Mouse (Mus musculus): ENCODE data around the gene Mettl21a. TPM values are rescaled to one million over a fixed set of nuclear protein-coding genes. Genes with fewer than 3 reads are reported as not detected.

Mettl21a gene
- total and polyA plus RNA-seq, 3 experiments, result 7.4 to 8.5 TPM; not detected in 1

DNA sequence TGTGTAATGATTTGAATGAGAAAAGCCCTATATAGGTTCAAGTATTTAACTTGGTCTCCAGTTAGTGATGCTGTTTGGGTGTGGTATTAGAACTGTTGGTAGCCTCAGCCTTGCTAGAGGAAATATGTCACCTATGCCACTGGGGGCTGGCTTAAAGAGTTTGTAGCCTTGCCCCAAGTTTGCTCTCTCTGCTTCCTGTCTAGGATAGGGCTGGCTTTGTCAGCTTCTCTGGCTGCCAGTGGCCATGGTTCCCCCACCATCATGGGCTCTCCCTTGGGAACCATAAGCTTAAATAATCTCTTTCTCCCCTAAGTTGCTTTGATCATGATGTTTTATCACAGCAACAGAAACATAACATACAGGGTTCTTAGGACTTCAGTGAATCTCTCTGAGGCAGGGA is 8.2 kb upstream of the Mettl21a start:
- Histone ChIP-seq H3K79me2 (ENCODE audit: control insufficient read depth, insufficient read depth, low read length, poor library complexity) (no peaks in the 10 kb centered on the region), H3K4me1 (ENCODE audit: control insufficient read depth in 1 of 2, insufficient read depth in 2 of 2, low read length in 2 of 2) (no peaks in the 10 kb centered on the region), H3K9ac (ENCODE audit: control insufficient read depth, low read depth, low read length, poor library complexity, severe bottlenecking) (no peak overlapping the region), H3K4me3 (ENCODE audit: control insufficient read depth in 1 of 2, insufficient read depth in 1 of 2, low read depth in 2 of 2, low read length in 2 of 2) (no peak overlapping the region), H3K9me3 (replicated peaks; ENCODE audit: insufficient read depth, low read length) (no peaks in the 10 kb centered on the region), H3K27me3 (ENCODE audit: control insufficient read depth in 1 of 2, insufficient read depth in 2 of 2, low read length in 2 of 2) (no peaks in the 10 kb centered on the region; a peak in 1 of 4 replicates), H3K27ac (ENCODE audit: control insufficient read depth, low read depth, low read length) (no peak overlapping the region), H3K36me3 (ENCODE audit: control insufficient read depth in 1 of 2, insufficient read depth in 2 of 2, low read length in 2 of 2) (no peaks in the 10 kb centered on the region)
- TF ChIP-seq E2F4 (IDR thresholded peaks at IDR 0.05; ENCODE audit: borderline replicate concordance, low read depth, low read length) (no peak), MAX (IDR thresholded peaks at IDR 0.05; ENCODE audit: low read length) (no peak), RCOR1 (IDR thresholded peaks at IDR 0.05; ENCODE audit: low read depth, low read length) (no peak), ETS1 (IDR thresholded peaks at IDR 0.05; ENCODE audit: low read depth, low read length) (no peak), KAT2A (conservative IDR thresholded peaks at IDR 0.05; ENCODE audit: low read depth, low read length) (no peak), MEF2A (IDR thresholded peaks at IDR 0.05; ENCODE audit: extremely low read depth, insufficient replicate concordance, low read depth, low read length, poor library complexity, severe bottlenecking) (no peak), CTCF (IDR thresholded peaks at IDR 0.05 in 2 of 3, conservative IDR thresholded peaks at IDR 0.05 in 1 of 3; ENCODE audit: control insufficient read depth in 1 of 3, insufficient read depth in 1 of 3, low read depth in 2 of 3, low read length in 3 of 3, poor library complexity in 1 of 3, severe bottlenecking in 1 of 3) (no peak), HCFC1 (IDR thresholded peaks at IDR 0.05; ENCODE audit: low read depth, low read length) (no peak), ZMIZ1 (IDR thresholded peaks at IDR 0.05; ENCODE audit: low read depth, low read length) (no peak)
- DNase-seq (ENCODE audit: low read depth, low spot score), result no peak

DNA sequence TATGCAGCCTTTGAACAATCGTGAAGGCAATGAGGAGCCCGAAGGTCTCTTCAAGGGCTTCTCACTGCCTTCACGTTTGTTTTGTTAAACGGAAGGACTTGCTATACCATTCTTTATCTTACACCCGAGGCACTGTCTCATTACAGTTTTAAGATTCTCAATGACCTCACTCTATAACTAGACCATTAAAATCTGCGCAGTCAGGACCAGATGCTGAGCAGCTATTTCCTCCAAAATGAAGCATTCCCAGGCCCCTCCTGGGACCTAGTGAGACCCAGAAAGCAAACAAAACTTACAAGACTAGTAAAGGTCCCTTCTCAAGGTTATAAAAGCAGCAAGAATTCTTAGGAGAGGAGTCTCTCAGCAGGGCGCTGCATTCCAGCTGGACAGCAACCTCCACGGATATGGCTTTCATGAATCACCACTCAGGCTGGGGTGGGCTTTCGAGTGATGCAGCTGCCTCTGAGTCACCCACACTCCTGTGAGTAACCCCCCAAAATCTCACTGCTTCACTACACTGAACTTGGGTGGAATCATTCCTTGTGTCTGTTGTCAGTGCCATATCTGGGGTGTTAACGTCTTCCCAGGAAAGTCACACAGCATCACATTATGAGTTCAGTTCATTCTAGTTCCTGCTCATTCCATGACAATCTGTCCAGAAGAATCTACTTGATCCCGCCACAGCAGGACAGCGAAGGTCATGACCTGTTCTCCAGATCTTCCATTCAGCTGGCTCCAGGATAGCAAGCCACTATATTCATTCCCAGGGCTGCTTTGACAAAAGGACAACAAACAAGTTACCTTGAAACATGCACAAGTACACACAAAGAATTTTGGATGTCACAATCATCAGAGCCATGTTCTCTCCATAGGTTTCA is 6.8 kb upstream of the Mettl21a start:
- TF ChIP-seq ETS1 (IDR thresholded peaks at IDR 0.05; ENCODE audit: low read depth, low read length) (no peak), KAT2A (conservative IDR thresholded peaks at IDR 0.05; ENCODE audit: low read depth, low read length) (no peak), MYB (IDR thresholded peaks at IDR 0.05; ENCODE audit: low read depth, low read length) (no peak)
- no peak overlapping the region for H3K4me3 ChIP-seq (ENCODE audit: control insufficient read depth in 1 of 2, insufficient read depth in 1 of 2, low read depth in 2 of 2, low read length in 2 of 2)
- peaks cover 0 to under 1% of the 10 kb centered on the region in 2 experiments; a peak in 2 of 4 replicates for H3K4me1 ChIP-seq (ENCODE audit: control insufficient read depth in 1 of 2, insufficient read depth in 2 of 2, low read length in 2 of 2)
- H3K79me2 ChIP-seq (ENCODE audit: control insufficient read depth, insufficient read depth, low read length, poor library complexity), result no peaks in the 10 kb centered on the region
- no peaks in the 10 kb centered on the region; a peak in 1 of 4 replicates for H3K27me3 ChIP-seq (ENCODE audit: control insufficient read depth in 1 of 2, insufficient read depth in 2 of 2, low read length in 2 of 2)
- H3K9me3 ChIP-seq (replicated peaks; ENCODE audit: insufficient read depth, low read length), result no peaks in the 10 kb centered on the region
- H3K27ac ChIP-seq (ENCODE audit: control insufficient read depth, low read depth, low read length), result no peak overlapping the region
- H3K36me3 ChIP-seq (ENCODE audit: control insufficient read depth in 1 of 2, insufficient read depth in 2 of 2, low read length in 2 of 2), result no peaks in the 10 kb centered on the region
- DNase-seq (ENCODE audit: low read depth, low spot score), result no peak
- H3K9ac ChIP-seq (ENCODE audit: control insufficient read depth, low read depth, low read length, poor library complexity, severe bottlenecking), result no peak overlapping the region

DNA sequence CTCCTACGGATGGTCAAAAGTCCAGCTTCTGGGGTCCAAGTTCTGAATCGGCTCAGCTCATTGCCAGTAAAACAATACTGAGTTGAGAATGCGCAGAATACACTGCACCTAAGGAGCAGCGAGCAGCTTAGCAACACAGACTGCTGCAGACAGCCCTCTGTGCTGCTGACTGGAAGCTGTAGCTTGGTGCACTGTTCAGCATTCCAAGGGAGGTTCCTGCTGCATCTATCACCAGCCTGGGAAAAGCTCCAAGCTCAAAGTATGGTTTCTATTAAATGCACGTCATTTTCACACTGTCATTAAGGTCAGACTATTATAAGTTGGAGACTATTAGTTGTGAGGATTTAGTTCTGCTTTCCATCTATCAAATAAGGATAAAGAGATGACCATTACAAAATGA is 4.1 kb upstream of the Mettl21a start:
- Histone ChIP-seq H3K27ac (ENCODE audit: control insufficient read depth, low read depth, low read length) (no peak overlapping the region), H3K9ac (ENCODE audit: control insufficient read depth, low read depth, low read length, poor library complexity, severe bottlenecking) (no peak overlapping the region), H3K4me3 (ENCODE audit: control insufficient read depth in 1 of 2, insufficient read depth in 1 of 2, low read depth in 2 of 2, low read length in 2 of 2) (no peak overlapping the region), H3K9me3 (replicated peaks; ENCODE audit: insufficient read depth, low read length) (no peaks in the 10 kb centered on the region), H3K4me1 (ENCODE audit: control insufficient read depth in 1 of 2, insufficient read depth in 2 of 2, low read length in 2 of 2) (peaks cover 0 to 5% of the 10 kb centered on the region in 2 experiments; a peak in 2 of 4 replicates), H3K36me3 (ENCODE audit: control insufficient read depth in 1 of 2, insufficient read depth in 2 of 2, low read length in 2 of 2) (peaks cover 0 to 7% of the 10 kb centered on the region in 2 experiments; a peak in 1 of 4 replicates), H3K79me2 (ENCODE audit: control insufficient read depth, insufficient read depth, low read length, poor library complexity) (peaks cover 4% of the 10 kb centered on the region; the same call in 1 of the 2 replicates), H3K27me3 (ENCODE audit: control insufficient read depth in 1 of 2, insufficient read depth in 2 of 2, low read length in 2 of 2) (no peaks in the 10 kb centered on the region; a peak in 1 of 4 replicates)
- no peak for DNase-seq (ENCODE audit: low read depth, low spot score)
- TF ChIP-seq HCFC1 (IDR thresholded peaks at IDR 0.05; ENCODE audit: low read depth, low read length), result no peak
- TF ChIP-seq TBP (IDR thresholded peaks at IDR 0.05; ENCODE audit: low read depth, low read length), result no peak
- no peak for TF ChIP-seq E2F4 (IDR thresholded peaks at IDR 0.05; ENCODE audit: borderline replicate concordance, low read depth, low read length)
- no peak for TF ChIP-seq GABPA (IDR thresholded peaks at IDR 0.05; ENCODE audit: low read depth, low read length)
- TF ChIP-seq BHLHE40 (IDR thresholded peaks at IDR 0.05; ENCODE audit: borderline replicate concordance, low read depth, low read length), result no peak
- no peak for TF ChIP-seq POLR2AphosphoS2 (IDR thresholded peaks at IDR 0.05; ENCODE audit: low read length)
- TF ChIP-seq MEF2A (IDR thresholded peaks at IDR 0.05; ENCODE audit: extremely low read depth, insufficient replicate concordance, low read depth, low read length, poor library complexity, severe bottlenecking), result no peak
- TF ChIP-seq MAFK (IDR thresholded peaks at IDR 0.05; ENCODE audit: borderline replicate concordance, low read depth, low read length), result no peak
